Mouse (Mus musculus): Measurements from ENCODE around the gene Hmgn3.

- TF ChIP-seq CTCF (IDR thresholded peaks at IDR 0.05; ENCODE audit: low read depth, low read length) (no peak), POLR2A (IDR thresholded peaks at IDR 0.05; ENCODE audit: insufficient read depth, low read length) (no peak)
Observed at GRCm38 (mm10) chr9:83101691-83102090, 44.8 kb downstream of the Hmgn3 start.
